Mouse (Mus musculus): ENCODE measurements at regions not wholly inside any gene's neighbourhood (a gene's known extent, or its start where the extent isn't known, plus 50 kb on each side); places are given as distances from the start of the nearest gene placed in this dataset.
A peak's percentile ranks its signal among the peaks of the same experiment; 100 is the strongest.

DNA sequence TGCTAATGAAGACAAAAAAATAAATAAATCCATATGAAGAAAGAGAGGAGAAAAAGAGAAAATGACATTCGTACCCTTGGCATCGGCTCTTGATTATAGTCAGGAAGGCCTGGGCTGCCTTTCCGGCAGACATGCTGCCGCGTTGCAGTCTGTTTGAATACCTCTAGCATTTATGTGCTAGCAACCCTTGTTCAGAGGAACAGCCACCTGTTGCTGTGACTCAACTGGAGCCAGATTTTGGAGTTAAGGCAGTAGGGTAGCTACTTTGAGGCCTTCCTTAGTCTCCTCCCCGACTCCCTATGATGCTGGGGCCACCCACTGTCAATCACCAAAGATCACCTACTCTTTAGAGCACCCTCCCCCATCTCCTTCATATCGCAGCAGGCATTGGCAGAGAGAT is 148.5 kb upstream of the Cops8 start:
- H3K27me3 ChIP-seq (replicated peaks; ENCODE audit: control insufficient read depth, insufficient read depth, low read length): no peaks in the 10 kb centered on the region
- H3K9ac ChIP-seq (ENCODE audit: low read depth, low read length): no peak overlapping the region
- H3K4me1 ChIP-seq (ENCODE audit: control insufficient read depth, insufficient read depth, low read length): peaks cover 18% of the 10 kb centered on the region
- DNase-seq (ENCODE audit: low spot score) (peak; percentile 47), ATAC-seq (ENCODE audit: low read depth) (no peak)
- no peak overlapping the region for H3K4me2 ChIP-seq (ENCODE audit: low read depth, low read length)
- H3K9me3 ChIP-seq (ENCODE audit: control insufficient read depth, low read length): no peaks in the 10 kb centered on the region
- H3K4me3 ChIP-seq (ENCODE audit: low read depth, low read length): no peak overlapping the region
- H3K27ac ChIP-seq (replicated peaks; ENCODE audit: low read depth, low read length): no peak overlapping the region
- WGBS: 41% methylated on average over 7 of the region's 7 CpGs
- H3K36me3 ChIP-seq (ENCODE audit: control insufficient read depth, insufficient read depth, low read length): no peaks in the 10 kb centered on the region

DNA sequence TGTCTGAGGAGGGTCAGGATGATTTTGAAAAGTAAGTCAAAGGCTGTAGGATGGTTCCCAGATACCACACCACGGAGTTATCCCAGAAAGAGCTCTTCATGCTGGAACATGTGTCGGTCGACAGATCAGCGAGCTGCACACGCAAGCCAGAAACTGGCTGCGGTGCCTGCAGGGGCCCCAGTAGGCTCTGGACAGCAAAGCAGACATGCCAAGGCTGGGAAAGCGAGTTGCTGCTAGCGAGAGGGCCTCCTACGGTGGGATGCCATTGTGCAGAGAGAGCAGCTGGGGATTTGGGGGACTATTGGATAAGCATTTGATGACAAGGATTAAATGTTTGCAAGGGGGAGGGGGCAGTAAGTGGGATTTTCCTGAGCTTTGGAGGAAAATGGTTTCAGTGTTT is 145.4 kb upstream of the Cops8 start:
- H3K27ac ChIP-seq (replicated peaks; ENCODE audit: low read depth, low read length): 0 out of 2 replicates have a peak overlapping the region, but pooled peaks have one; percentile 10
- H3K4me2 ChIP-seq (ENCODE audit: low read depth, low read length): peak overlapping the region; percentile 34
- ATAC-seq (ENCODE audit: low read depth) (peak; percentile 84), DNase-seq (ENCODE audit: low spot score) (peak; percentile 88)
- H3K36me3 ChIP-seq (ENCODE audit: control insufficient read depth, insufficient read depth, low read length): no peaks in the 10 kb centered on the region
- H3K9me3 ChIP-seq (ENCODE audit: control insufficient read depth, low read length): no peaks in the 10 kb centered on the region
- H3K4me1 ChIP-seq (ENCODE audit: control insufficient read depth, insufficient read depth, low read length): peaks cover 21% of the 10 kb centered on the region
- H3K9ac ChIP-seq (ENCODE audit: low read depth, low read length): no peak overlapping the region
- no peaks in the 10 kb centered on the region for H3K27me3 ChIP-seq (replicated peaks; ENCODE audit: control insufficient read depth, insufficient read depth, low read length)
- whole genome bisulfite sequencing: 13% methylated on average over 9 of the region's 9 CpGs
- H3K4me3 ChIP-seq (ENCODE audit: low read depth, low read length): no peak overlapping the region

DNA sequence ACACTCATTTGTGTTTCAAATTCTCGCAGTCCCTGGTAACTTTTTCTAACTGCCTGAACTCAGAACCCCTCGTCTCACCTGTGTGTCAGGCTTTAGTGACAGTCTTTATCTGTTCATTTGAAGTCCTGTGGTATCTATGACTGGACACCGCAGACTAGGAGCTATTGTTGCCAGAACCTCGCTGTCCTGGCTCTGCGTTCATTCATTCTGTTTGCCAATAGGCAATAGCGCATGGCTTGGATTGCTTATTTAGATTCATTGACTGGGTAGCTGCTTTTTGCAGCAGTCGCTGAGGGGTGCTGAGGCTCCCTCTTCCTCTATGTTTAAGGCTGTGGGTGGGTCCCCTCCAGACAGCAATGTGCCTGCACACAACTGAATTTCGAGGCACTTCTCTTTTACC is 144.6 kb upstream of the Cops8 start:
- 73% methylated on average over 8 of the region's 8 CpGs for WGBS
- Histone ChIP-seq H3K4me2 (ENCODE audit: low read depth, low read length) (no peak overlapping the region), H3K4me3 (ENCODE audit: low read depth, low read length) (no peak overlapping the region), H3K4me1 (ENCODE audit: control insufficient read depth, insufficient read depth, low read length) (peaks cover 21% of the 10 kb centered on the region), H3K27me3 (replicated peaks; ENCODE audit: control insufficient read depth, insufficient read depth, low read length) (no peaks in the 10 kb centered on the region), H3K27ac (replicated peaks; ENCODE audit: low read depth, low read length) (no peak overlapping the region), H3K36me3 (ENCODE audit: control insufficient read depth, insufficient read depth, low read length) (no peaks in the 10 kb centered on the region), H3K9ac (ENCODE audit: low read depth, low read length) (no peak overlapping the region), H3K9me3 (ENCODE audit: control insufficient read depth, low read length) (no peaks in the 10 kb centered on the region)
- ATAC-seq (ENCODE audit: low read depth) (no peak), DNase-seq (ENCODE audit: low spot score) (no peak)

DNA sequence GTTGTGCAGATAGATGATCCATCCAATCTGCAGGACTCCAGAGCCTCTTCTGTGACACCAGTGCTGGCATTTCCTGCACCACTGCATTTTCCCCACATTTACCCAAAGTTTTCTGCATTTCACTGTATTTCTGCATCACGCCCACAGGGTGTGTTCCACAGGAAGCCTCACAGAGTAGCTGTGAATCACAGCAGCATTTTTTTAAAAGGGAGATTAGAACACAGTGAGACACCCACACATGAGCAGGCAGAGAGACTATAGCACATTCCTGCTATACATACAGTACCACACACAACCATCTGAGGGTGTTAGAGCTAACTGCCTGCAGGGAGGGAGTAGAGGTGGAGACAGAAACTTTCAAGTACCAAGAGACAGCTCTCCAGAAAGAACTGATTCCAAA is 141.1 kb upstream of the Cops8 start:
- WGBS: 89% methylated on average over 1 of the region's 1 CpGs
- H3K4me3 ChIP-seq (ENCODE audit: low read depth, low read length): no peak overlapping the region
- ATAC-seq (ENCODE audit: low read depth) (no peak), DNase-seq (ENCODE audit: low spot score) (no peak)
- H3K4me1 ChIP-seq (ENCODE audit: control insufficient read depth, insufficient read depth, low read length): peaks cover 17% of the 10 kb centered on the region
- no peak overlapping the region for H3K27ac ChIP-seq (replicated peaks; ENCODE audit: low read depth, low read length)
- no peak overlapping the region for H3K4me2 ChIP-seq (ENCODE audit: low read depth, low read length)
- no peaks in the 10 kb centered on the region for H3K36me3 ChIP-seq (ENCODE audit: control insufficient read depth, insufficient read depth, low read length)
- H3K9ac ChIP-seq (ENCODE audit: low read depth, low read length): no peak overlapping the region
- H3K9me3 ChIP-seq (ENCODE audit: control insufficient read depth, low read length): no peaks in the 10 kb centered on the region
- no peaks in the 10 kb centered on the region for H3K27me3 ChIP-seq (replicated peaks; ENCODE audit: control insufficient read depth, insufficient read depth, low read length)

DNA sequence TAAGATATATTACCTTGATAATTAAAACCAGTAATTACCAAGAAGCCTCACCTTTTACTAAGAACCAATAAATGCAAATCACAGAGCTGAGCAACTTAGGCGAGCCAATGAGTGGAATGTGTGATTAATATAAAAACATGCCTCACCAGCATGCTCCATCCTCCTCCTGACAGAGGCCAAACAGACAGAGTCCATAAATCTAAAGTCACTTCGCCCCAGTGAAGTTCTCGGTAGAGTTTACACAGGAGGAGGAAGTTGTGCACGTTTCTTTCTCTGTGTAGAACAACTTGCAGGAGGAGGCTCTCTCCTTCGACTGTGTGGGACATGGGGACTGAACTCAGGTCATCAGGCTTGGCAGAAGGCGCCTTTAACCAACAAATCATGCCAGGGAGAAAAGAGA is 139.5 kb upstream of the Cops8 start:
- no peak overlapping the region for H3K4me2 ChIP-seq (ENCODE audit: low read depth, low read length)
- no peak overlapping the region for H3K27ac ChIP-seq (replicated peaks; ENCODE audit: low read depth, low read length)
- H3K4me3 ChIP-seq (ENCODE audit: low read depth, low read length): no peak overlapping the region
- ATAC-seq (ENCODE audit: low read depth) (no peak), DNase-seq (ENCODE audit: low spot score) (no peak)
- no peaks in the 10 kb centered on the region for H3K36me3 ChIP-seq (ENCODE audit: control insufficient read depth, insufficient read depth, low read length)
- WGBS: 70% methylated on average over 6 of the region's 6 CpGs
- H3K9me3 ChIP-seq (ENCODE audit: control insufficient read depth, low read length): no peaks in the 10 kb centered on the region
- no peak overlapping the region for H3K9ac ChIP-seq (ENCODE audit: low read depth, low read length)
- H3K4me1 ChIP-seq (ENCODE audit: control insufficient read depth, insufficient read depth, low read length): peaks cover 7% of the 10 kb centered on the region
- no peaks in the 10 kb centered on the region for H3K27me3 ChIP-seq (replicated peaks; ENCODE audit: control insufficient read depth, insufficient read depth, low read length)

DNA sequence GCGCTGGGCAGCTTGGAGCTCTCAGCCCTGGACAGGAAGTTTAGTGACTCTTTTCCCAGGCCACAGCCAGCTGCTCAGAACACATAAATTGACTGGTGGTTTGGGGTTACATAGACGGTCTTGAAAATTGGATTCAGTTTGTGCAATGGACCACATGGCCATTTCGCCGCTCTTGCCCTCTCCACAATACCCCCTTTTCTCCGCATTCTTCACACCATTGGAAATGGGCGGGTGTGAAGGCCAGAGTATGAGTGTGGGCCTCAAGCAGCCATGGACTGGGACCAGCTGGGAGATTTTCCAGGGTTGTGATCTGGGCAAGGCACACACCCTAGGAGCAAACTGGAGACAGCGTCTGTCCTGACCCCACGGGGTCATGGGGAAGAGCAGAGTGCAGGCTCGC is 135.1 kb upstream of the Cops8 start:
- WGBS: 83% methylated on average over 9 of the region's 9 CpGs
- ATAC-seq (ENCODE audit: low read depth) (no peak), DNase-seq (ENCODE audit: low spot score) (no peak)
- Histone ChIP-seq H3K27ac (replicated peaks; ENCODE audit: low read depth, low read length) (no peak overlapping the region), H3K4me3 (ENCODE audit: low read depth, low read length) (no peak overlapping the region), H3K4me1 (ENCODE audit: control insufficient read depth, insufficient read depth, low read length) (peaks cover 7% of the 10 kb centered on the region), H3K9me3 (ENCODE audit: control insufficient read depth, low read length) (no peaks in the 10 kb centered on the region), H3K27me3 (replicated peaks; ENCODE audit: control insufficient read depth, insufficient read depth, low read length) (no peaks in the 10 kb centered on the region), H3K9ac (ENCODE audit: low read depth, low read length) (no peak overlapping the region), H3K36me3 (ENCODE audit: control insufficient read depth, insufficient read depth, low read length) (no peaks in the 10 kb centered on the region), H3K4me2 (ENCODE audit: low read depth, low read length) (no peak overlapping the region)

DNA sequence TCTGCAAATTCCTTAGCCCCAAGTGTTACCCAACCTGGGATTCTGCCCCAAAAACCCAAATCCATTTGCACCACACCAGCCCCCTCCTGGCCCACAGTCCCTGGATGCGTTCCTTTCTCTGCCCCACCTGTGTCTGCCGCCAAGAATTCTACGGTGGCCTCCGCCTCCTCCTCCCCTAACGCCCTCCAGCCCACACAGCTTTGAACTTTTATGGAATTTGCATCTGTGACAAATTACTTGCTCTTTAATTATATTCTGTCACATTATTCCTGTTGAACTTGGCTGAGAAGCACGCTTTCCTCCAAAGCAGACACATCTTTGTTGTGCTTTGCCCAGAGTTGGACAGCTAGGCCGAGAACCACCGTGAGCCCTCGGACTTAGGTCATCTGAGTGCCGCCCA is 131.8 kb upstream of the Cops8 start:
- WGBS: 40% methylated on average over 10 of the region's 10 CpGs
- ATAC-seq (ENCODE audit: low read depth): 0 out of 2 replicates have a peak, but pooled peaks have one; percentile 22
- DNase-seq (ENCODE audit: low spot score): no peak
- H3K36me3 ChIP-seq (ENCODE audit: control insufficient read depth, insufficient read depth, low read length): no peaks in the 10 kb centered on the region
- no peak overlapping the region for H3K4me2 ChIP-seq (ENCODE audit: low read depth, low read length)
- peaks cover 12% of the 10 kb centered on the region for H3K4me1 ChIP-seq (ENCODE audit: control insufficient read depth, insufficient read depth, low read length)
- H3K9me3 ChIP-seq (ENCODE audit: control insufficient read depth, low read length): no peaks in the 10 kb centered on the region
- no peak overlapping the region for H3K27ac ChIP-seq (replicated peaks; ENCODE audit: low read depth, low read length)
- no peak overlapping the region for H3K9ac ChIP-seq (ENCODE audit: low read depth, low read length)
- H3K4me3 ChIP-seq (ENCODE audit: low read depth, low read length): no peak overlapping the region
- no peaks in the 10 kb centered on the region for H3K27me3 ChIP-seq (replicated peaks; ENCODE audit: control insufficient read depth, insufficient read depth, low read length)

DNA sequence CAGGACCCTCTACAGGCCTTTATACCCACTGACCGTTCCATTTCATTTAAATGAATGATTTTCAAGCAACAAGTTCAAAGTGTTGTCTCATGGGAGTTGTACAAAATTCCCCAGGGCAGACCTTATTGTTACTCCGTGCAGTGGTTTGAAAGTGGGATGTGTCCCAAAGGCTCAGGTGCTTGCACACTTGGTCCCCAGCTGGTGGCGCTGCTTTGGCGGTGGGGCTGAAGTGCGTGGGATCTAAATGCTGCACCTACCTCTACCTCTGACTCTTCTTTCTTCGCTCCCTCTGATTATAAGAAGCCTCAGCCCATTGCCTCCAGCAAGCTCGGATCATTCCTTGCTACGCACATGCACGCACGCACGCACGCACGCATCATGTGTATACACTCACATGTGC is 131.0 kb upstream of the Cops8 start:
- WGBS: 86% methylated on average over 13 of the region's 13 CpGs
- no peak overlapping the region for H3K27ac ChIP-seq (replicated peaks; ENCODE audit: low read depth, low read length)
- no peaks in the 10 kb centered on the region for H3K36me3 ChIP-seq (ENCODE audit: control insufficient read depth, insufficient read depth, low read length)
- H3K4me1 ChIP-seq (ENCODE audit: control insufficient read depth, insufficient read depth, low read length): peaks cover 16% of the 10 kb centered on the region
- no peaks in the 10 kb centered on the region for H3K9me3 ChIP-seq (ENCODE audit: control insufficient read depth, low read length)
- no peak overlapping the region for H3K4me2 ChIP-seq (ENCODE audit: low read depth, low read length)
- H3K27me3 ChIP-seq (replicated peaks; ENCODE audit: control insufficient read depth, insufficient read depth, low read length): no peaks in the 10 kb centered on the region
- ATAC-seq (ENCODE audit: low read depth): no peak
- no peak overlapping the region for H3K4me3 ChIP-seq (ENCODE audit: low read depth, low read length)
- H3K9ac ChIP-seq (ENCODE audit: low read depth, low read length): no peak overlapping the region
- DNase-seq (ENCODE audit: low spot score): no peak

DNA sequence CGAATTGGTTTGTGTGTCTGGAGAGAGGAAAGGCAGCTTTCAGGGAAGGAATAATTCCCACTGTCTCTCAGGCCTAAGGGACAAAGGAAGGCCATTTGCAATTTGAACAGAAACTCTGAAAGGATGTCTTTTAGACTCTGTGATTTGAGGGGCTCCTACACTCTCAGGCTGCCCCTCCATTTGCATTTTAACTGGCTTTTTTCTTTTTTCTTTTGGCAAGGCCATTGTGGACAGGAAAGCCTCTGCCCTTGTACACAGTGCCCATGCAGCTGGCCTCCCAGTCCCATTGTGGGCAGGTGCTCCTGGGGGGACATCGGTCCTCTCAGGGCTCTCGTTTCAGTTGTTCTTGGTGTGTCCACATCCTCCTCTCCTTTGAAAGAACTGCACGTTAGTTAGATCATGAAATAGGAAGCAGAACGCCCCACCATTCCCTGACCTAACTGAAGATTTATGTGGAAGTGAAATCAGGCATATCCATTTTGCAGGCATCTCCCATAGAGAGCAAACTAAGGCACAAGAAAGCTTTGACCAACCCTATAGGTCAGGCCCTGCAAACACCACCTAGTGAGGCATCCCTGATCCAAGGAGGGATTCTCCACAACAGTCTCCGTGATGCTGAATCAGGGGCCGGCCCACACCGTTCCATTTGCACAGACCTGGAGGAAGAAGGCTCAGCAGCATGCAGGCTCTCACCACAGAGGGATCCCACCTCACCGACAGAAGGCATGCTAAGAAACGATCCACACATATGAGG is 127.5 kb upstream of the Cops8 start:
- no peak for DNase-seq (ENCODE audit: low spot score)
- no peak overlapping the region for H3K9ac ChIP-seq (ENCODE audit: low read depth, low read length)
- no peak overlapping the region for H3K27ac ChIP-seq (replicated peaks; ENCODE audit: low read depth, low read length)
- no peak overlapping the region for H3K4me3 ChIP-seq (ENCODE audit: low read depth, low read length)
- peaks cover 21% of the 10 kb centered on the region for H3K4me1 ChIP-seq (ENCODE audit: control insufficient read depth, insufficient read depth, low read length)
- no peak for ATAC-seq (ENCODE audit: low read depth)
- no peaks in the 10 kb centered on the region for H3K27me3 ChIP-seq (replicated peaks; ENCODE audit: control insufficient read depth, insufficient read depth, low read length)
- WGBS: 75% methylated on average over 10 of the region's 10 CpGs
- H3K36me3 ChIP-seq (ENCODE audit: control insufficient read depth, insufficient read depth, low read length): no peaks in the 10 kb centered on the region
- no peaks in the 10 kb centered on the region for H3K9me3 ChIP-seq (ENCODE audit: control insufficient read depth, low read length)
- H3K4me2 ChIP-seq (ENCODE audit: low read depth, low read length): no peak overlapping the region

Data from embryonic facial prominence, embryonic 14.5 days (tissue).